Mouse (Mus musculus) spleen, postnatal 14 days (tissue): Measurements from ENCODE around the gene Ccl3.

Source experiments
- DNase-seq, 2 experiments: peaks; one replicate each; pipeline ENCODE4 v3.0.0; 2021 to 2022; ENCODE audit warnings: low spot score in 2 of 2

Ccl3 gene

DNA sequence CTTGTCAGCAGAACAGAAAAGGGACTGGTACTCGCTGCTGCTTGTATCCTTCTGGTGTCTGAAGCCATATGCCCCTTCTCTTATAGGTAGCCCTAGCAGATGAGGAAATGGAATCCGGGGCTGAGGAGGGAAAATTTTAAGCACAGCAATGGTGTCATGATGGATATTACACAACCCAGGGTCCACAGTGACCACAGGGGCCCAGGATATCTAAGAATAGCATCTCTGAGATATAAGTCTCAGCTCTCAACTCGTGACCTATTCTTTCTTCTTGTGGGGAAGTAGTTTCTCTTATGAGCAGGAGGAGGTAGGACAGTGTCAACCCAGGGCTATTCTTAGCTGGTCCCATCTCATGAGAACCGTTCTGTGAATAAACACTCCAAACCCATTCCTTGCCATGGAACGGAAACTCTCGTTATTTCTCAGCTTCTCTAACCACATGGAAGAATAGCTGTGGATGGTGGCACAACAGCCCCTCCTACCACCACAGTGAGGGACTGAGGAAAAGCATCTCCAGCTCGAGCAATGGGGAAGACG is at the start of gene Ccl3:
TSS of gene Ccl3 (minus strand) at position 51 of the 537 bp plus-strand sequence.
- no peak for DNase-seq

GRCm38 (mm10) chr11:83692008-83692407 is 42.9 kb upstream of the Ccl3 start:
- DNase-seq: no peak

GRCm38 (mm10) chr11:83689918-83690317 is 40.8 kb upstream of the Ccl3 start:
- DNase-seq: no peak

DNA sequence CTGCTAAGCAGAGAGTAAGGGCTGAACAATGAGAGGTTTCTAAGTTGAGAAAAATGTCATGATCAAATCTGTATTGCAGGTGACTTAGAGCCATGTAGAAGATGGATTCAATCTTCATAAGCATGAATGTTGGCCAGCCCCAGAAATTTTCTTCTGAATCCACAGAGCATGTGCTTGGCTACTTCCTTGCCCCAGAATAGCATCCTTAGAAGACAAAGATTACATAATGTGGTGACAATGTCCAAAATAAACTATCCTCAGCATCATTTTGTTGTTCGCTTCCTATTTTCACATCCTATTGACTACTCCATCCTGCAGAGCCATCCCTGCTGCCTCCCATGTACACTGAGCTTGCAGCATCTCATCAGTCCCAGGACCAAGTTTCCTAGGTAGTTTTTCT is 26.5 kb upstream of the Ccl3 start:
- DNase-seq: no peak

DNA sequence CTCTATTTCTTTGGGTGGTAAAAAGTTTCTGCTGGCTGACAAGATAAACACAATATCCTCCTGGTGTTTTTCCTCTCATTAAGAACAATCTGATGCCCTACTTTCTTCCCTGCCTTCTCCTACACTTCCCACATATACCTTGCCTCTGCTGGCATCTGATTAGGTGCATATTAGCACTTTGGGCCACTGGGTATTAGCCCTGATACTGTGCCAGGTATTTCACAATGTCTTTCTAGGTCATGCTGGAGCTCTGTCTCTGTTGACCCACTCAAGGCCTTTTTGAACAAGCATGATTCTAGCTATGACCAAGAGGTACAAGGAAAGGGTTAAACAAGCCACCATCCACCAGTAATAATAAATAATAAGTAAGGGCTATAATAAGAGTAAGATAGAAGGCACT is 22.6 kb upstream of the Ccl3 start:
- no peak for DNase-seq

GRCm38 (mm10) chr11:83663532-83663931 is 14.4 kb upstream of the Ccl3 start:
- no peak for DNase-seq

- no peak for DNase-seq
Measured at GRCm38 (mm10) chr11:83662204-83662603, 13.0 kb upstream of the Ccl3 start, which contains the start of gene Ccl4. Ccl4 (plus strand) TSS chr11:83662584.

GRCm38 (mm10) chr11:83658797-83659196 is 9.6 kb upstream of the Ccl3 start:
- no peak for DNase-seq

DNA sequence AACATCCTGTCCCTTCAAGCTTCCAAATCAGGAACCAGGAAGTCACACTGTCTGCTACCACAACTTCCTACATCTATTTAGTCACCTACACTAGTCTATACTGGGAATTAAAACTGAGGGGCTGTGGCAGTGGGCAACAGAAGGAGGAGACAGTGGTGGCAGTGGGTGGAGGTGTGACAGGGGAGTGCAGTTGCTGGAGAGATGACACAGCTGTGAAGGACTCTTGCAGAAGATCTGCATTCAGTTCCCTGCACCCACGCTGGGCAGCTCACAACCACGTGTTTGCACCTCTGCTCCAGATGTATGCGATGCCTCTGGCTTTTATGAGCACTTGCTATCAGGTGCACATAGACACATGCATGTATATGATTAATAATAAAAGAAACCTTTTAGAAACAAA is 8.4 kb upstream of the Ccl3 start:
- no peak for DNase-seq

DNA sequence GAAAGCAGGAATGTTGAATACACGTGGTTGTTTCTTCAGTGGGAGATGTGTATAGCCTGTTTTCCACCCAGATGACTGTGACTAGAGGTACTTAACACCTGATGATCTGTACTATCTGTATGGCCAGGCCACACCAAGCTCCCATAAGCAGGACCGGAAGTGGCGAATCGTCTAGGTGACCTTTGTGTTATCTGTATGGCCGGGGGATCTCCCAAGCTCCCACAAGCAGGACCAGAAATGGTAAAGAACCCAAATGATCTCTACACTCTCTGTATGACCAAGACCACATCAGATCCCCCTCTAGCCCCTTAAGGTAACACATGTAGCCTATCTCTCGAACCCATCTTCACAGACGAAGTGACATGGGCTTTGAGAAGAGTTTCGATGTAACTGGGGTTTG is 5.5 kb upstream of the Ccl3 start:
- DNase-seq: no peak

DNA sequence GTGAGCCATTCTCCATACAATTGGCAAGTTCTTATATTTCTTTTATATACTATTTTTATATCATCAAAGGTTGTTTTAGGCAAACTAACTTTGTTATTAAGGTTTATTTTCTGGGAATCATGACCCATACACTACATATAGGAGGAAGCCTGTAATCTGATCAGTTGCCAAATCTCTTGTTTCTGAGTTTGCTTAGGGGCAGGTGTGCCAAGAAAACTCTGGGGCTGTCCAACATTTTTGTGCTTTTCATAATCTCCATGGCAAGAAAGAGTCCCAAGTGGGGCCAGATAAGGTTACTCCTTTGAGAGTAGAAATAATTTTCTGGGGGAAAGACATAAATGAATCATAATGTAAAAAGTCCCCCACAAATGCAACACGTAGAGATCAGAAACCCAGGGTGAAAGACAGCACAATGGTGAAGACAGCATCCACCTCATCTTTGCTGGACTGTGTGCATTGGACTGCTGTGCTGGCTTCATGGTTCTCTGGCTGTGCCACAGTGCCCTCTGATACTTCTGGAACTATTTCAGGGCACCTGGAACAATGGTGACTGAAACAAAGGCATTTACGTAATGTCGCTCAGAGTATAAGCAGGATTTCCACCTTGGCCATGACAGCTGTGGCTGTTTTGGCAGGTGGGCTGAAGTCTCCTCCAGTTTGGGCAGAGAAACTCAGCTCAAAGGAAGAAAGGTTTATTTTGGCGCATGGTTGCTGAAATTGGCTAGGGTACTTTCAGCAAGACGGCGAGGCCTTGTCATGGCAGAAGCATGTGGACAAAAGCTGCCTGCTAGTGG is 2.6 kb downstream of the Ccl3 start:
- DNase-seq: no peak

DNA sequence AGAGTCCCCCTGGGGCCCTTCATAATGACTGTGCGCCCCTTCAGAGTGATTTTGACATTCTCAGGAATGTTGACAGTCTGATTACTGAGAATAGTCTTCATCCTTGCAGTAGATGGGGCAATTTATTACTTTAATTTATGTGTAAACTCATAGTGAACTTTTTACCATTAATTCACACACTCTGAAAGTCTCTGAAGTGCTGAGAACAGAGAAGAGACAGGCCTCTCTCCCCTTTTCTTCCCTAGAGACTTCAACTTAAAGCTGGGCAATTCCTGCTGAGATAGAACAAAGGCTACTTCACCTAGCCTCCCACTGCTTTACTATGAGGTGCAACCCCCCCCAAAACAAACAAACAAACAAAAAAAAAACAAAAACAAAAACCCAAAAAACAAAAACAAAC is 3.6 kb downstream of the Ccl3 start, which contains the start of gene Rpl9-ps1:
TSS of gene Rpl9-ps1 (minus strand) at position 101 of the 400 bp plus-strand sequence.
- no peak for DNase-seq

GRCm38 (mm10) chr11:83641216-83641615 is 7.9 kb downstream of the Ccl3 start:
- DNase-seq: no peak

- DNase-seq: peak in 1 of 2 experiments; percentile 17
Measured at GRCm38 (mm10) chr11:83640141-83640540, 9.0 kb downstream of the Ccl3 start.

DNA sequence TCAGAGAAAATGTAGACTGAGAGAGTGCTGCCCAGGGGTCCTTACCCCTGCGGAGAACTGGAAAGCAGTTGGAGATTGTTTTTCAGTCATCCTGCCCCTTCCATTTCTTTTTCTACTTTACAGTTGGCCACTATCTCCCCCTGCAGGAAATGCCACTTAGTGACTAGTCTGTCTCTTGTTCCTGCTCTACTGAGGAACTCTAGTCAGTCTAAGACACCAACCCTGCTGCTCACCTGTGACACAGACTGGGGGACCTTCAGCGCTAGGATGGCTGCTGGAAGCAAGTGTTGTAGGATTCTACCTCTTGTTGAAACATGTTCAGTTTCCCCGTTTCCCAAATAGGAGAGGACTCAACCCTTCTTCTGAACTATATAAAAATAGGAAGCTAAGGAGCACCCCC is 9.6 kb downstream of the Ccl3 start:
- DNase-seq: peak in 1 of 2 experiments; percentile 21

DNA sequence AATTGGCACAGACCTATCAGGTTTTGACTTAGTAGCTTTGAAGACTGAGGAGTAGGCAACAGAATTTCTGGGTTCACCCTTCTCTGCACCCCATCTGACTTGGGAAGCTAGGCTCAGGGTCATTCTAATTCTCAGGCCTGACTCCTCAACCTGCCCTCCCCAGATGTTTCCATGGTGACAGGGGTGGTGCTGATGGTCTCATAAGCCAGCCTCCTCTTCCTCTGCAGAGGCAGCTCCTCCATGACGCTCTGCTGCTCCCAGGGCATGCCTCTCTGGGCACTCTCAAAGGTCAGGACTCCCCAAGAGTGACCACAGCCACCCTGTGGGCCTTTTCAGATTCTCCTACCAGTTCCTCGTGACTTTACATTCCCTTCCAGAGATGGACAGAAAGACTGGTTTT is 10.2 kb downstream of the Ccl3 start:
- no peak for DNase-seq

DNA sequence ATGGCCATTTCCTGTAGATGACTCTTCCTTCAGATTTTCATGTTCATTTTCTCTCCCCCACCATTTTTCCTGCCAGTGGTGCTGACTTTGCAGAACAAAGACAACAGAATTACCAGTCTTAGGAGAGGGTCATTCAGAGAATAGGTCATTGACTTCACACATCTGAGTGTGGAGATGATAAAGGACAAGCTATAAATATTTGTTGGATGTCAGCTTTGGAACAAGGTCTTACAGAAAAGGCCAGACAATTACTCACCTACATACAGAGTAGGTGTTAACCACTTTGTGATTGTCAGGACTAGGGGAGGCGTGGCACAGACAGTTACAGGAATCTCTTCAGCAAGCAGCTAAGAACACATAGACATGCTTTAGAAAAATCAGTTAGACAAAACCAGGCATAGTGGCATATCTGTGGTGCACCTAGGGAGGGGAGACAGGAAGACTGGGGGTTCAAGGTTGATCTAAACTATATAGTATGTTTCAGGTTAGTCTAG is 12.4 kb downstream of the Ccl3 start:
- DNase-seq: no peak

GRCm38 (mm10) chr11:83634898-83635297 is 14.3 kb downstream of the Ccl3 start:
- DNase-seq: no peak

DNA sequence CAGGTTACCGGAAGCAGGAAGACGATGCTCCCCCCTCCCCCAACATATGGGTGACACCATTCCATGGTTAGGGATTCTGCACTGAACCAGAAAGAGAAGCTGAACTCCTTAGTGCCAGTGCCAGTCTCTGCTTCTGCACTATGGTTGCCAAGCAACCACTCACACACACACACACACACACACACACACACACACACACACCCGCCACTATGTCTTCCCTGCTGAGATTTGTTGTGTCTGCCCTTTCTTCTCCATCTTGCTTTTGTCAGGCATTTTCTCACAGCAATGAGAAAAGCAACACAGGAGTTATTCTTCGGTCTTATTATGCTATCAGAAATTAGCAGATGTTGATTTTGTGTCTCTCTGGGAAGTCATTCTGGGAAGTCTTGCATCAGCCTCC is 14.7 kb downstream of the Ccl3 start:
- no peak for DNase-seq

- DNase-seq: no peak
Measured at GRCm38 (mm10) chr11:83632744-83633143, 16.4 kb downstream of the Ccl3 start.

- no peak for DNase-seq
Measured at GRCm38 (mm10) chr11:83631065-83631464, 18.1 kb downstream of the Ccl3 start.

DNA sequence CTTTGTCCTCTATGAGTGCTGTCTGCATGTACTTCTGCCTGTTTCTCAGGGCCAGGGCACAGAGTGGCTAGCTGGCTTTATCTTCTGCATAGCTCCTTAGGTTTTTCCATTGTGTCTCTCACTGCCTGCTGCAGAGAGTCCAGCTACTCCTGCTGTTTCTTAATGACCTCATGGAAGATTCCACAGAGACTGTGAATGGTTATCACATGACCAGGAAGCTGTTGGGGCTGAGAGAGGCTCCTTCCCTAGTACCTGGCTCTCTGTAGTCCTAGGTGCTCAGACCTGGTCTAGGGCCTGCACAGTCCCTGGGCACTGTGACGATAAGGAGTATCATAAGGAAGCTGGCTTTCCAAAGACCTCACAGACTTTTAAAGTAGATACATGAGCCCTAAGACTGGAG is 18.5 kb downstream of the Ccl3 start:
- no peak for DNase-seq

DNA sequence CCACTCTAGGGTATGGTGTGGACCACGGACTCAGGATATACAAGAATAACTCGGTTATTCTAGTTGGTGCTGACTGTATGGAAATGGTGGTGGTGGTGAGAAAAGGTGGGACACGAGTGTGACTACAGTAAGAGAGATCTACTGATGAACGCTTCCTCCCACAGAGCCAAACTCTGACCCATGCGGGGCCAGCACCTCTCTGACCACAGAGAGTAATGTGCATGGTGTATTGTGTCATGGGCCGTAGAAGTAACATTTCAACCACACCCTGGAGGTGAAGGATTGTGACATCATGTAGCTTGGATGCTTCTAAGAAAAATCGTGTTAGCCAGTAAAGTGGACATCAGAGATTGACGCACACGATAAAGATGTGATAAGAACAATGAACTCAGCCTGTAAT is 20.3 kb downstream of the Ccl3 start:
- DNase-seq: no peak
